Mouse (Mus musculus) gastrocnemius, postnatal 36 days (tissue): ENCODE data around the gene Sfi1. TPM values are rescaled to one million over a fixed set of nuclear protein-coding genes. Genes with fewer than 3 reads are reported as not detected.
"Not testable (repeated sequence)": the region's sequence is repeated elsewhere in the genome, so short reads cannot be mapped to it uniquely, and the experiment has no call there.

Experiments used
- DNase-seq, 2 experiments: peaks; one replicate each; pipeline ENCODE4 v3.0.0; 2022
- intact Hi-C: fragments of 180-260 bp; cut with DNase I; formaldehyde crosslinking; loops from one replicate; pipeline ENCODE4 v1.15.1; 2025
- total RNA-seq, 2 experiments: library from RNA; stranded (reverse); gene quantifications; 2 replicates each; pipeline ENCODE4 v1.2.3; 2021

Gene Sfi1
- total RNA-seq, 2 experiments from 2014 or later, result 9.3 to 9.9 TPM

DNA sequence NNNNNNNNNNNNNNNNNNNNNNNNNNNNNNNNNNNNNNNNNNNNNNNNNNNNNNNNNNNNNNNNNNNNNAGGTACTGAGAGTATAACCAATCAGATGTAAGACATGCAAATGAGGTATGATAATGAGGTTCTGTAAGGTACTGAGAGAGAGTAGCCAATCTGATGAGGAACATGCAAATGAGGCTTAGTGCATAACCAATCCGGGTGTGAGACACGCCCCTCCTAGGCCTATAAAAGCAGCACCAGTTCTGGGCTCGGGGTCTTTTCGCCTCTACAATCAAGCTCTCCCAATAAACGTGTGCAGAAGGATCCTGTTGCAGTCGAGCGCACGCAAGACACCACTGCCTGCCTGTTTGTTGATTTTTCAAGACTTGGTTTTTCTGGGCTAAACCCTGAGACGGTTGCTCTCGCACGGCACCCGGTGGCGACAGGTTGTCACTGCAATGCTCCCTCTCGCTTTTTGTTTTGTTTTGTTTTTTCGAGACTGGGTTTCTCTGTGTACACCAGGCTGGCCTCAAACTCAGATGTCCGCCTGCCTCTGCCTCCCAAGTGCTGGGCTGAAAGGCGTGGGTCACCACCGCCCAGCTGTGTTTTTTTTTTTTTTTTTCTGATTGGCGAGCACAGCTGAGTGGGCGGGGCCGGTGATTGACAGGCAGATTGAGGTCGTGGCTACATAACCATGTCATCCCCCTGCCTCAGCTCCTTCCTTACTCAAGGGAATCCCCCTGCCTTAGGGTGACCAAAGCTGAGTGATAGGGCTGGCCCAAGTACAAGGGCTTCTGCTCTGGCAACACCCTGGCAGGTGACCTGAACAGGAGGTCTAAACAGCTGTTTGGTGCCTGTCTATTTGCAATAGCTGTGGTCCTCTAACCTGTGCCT lies 68.1 kb downstream of the Sfi1 start:
- DNase-seq, intact Hi-C loops: not testable (repeated sequence)

DNA sequence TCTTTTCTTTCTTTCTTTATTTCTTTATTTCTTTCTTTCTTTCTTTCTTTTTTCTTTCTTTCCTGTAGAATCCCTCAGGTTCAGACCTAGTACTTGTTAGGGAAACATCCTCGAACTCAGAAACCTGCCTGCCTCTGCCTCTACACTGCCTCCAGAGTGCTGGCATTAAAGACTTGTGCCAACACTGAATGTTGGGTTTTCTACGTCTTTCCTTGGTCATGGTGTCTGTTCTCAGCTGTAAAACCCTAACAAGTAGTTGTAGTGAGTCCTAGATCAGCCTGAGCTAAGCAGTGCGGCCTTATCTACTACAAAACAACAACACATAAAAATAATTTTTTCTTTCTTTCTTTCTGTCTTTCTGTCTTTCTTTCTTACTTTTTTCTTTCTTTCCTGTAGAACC lies 78.9 kb downstream of the Sfi1 start:
- intact Hi-C loops, result no loop called here
- no peak for DNase-seq

DNA sequence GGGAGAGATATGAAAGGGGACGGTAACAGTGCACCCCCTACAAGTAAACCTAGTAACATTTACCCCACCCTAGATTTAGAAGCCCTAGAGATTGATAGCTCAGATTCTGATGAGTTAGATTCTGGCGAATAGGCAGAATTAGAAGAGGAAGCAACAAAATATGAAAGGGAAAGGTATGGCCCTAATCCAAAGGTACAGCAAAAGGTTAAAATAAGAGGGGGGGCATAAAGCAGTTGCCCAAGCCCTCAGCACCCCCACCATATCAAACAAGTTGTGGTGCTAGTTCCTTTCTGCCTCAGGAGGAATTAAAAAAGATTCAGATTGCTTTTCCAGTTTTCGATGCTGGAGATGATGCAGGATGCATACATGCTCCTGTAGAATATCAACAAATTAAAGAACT lies 87.1 kb downstream of the Sfi1 start:
- no peak for DNase-seq
- intact Hi-C loops, result no loop called here

DNA sequence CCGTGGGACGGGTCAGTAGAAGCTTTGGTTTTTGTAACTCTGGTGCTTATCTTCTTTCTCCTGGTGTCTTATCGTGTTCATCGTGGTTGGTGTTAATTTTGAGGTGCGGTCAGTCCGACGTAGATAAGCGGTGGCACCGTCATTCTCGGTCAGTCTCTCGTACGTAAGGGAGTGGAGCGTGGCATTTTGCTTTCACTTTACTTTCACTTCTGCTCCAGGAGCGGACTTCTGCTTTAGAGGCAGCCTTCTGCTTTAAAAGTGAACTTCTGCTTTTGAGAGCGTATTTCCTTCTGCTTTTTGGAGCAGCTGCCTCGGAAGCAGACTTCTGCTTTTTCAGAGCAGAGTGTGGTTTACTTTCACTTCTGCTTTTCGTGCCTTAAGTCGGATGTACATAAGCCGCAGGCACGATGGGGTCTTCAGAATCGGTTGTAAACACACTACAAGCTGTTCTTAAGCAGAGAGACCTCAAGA lies 88.0 kb downstream of the Sfi1 start:
- intact Hi-C loops, result no loop called here
- DNase-seq, result no peak

DNA sequence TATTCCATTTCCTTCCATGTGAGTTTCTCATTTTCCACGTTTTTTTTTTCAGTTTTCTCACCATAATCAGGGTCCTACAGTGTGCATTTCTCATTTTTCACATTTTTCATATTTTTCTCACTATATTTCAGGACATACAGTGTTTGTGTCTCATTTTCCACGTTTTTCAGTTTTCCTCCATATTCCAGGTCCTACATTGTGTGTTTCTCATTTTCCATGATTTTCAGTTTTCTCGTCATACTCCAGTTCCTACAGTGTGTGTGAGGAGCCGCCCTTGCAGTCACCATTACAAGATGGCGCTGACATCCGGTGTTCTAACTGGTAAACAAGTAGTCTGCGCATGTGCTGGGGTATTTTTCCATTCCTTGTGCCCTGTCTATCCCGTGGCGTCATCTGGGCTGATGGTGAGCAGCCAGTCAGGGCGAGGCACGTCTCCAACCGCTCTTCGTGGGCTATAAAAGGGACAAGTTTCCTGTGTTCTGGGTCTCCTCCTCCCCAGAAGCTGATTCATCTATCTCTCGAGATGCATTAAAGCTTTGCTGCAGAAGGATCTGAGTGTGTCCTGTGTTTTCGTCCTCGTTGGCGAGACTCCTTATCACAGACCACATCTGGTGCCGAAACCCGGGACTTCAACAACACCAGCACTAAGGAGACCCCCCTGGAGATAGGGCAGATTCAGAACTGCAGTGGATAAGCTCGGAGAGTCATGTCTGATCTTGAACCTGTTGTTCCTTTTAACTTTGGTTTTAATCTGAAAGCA lies 88.6 kb downstream of the Sfi1 start:
- DNase-seq, intact Hi-C loops: not testable (repeated sequence)

DNA sequence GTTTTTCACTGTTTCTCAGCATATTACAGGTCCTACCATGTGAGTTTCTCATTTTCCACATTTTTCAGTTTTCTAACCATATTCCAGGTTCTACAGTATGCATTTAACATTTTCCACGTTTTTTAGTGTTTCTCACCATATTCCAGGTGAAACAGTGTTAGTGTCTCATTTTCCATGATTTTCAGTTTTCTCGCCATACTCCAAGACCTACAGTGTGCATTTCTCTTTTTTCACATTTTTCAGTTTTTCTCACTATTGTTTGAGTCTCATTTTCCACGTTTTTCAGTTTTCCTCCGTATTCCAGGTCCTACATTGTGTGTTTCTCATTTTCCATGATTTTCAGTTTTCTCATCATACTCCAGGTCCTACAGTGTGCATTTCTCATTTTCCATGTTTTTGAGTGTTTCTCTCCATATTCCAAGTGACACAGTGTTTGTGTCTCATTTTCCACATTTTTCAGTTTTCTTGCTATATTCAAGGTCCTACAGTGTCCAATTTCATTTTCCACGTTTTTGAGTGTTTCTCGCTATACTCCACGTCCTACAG lies 89.6 kb downstream of the Sfi1 start:
- no peak for DNase-seq
- intact Hi-C loops, result no loop called here

DNA sequence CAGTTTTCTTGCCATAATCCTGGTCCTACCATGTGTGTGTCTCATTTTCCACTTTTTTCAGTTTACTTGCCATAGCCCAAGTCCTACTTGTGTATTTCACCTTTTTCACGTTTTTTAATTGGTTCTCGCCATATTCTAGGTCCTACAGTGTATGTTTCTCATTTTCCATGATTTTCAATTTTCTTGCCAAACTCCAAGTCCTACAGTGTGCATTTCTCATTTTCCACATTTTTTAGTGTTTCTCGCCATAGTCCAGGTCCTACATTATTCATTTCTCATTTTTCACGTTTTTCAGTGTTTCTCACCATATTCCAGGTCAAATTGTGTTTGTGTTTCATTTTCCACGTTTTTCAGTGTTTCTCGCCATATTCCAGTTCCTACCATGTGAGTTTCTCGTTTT lies 90.6 kb downstream of the Sfi1 start:
- DNase-seq, intact Hi-C loops: not testable (repeated sequence)

DNA sequence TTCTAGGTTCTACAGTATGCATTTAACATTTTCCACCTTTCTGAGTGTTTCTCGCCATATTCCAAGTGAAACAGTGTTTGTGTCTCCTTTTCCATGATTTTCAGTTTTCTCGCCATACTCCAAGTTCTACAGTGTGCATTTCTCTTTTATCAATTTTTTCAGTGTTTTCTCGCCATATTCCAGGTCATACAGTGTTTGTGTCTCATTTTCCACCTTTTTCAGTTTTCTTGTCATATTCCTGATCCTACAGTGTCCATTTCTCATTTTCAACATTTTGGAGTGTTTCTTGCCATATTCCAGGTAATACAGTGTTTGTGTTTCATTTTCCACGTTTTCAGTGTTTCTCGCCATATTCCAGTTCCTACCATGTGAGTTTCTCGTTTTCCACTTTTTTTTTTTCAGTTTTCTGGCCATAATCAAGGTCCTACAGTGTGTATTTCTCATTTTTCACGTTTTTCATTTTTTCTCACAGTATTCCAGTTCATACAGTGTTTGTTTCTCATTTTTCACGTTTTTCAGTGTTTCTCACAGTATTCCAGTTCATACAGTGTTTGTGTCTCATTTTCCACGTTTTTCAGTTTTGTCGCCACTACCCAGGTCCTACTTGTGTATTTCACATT lies 91.3 kb downstream of the Sfi1 start:
- intact Hi-C loops, result no loop called here
- no peak for DNase-seq

DNA sequence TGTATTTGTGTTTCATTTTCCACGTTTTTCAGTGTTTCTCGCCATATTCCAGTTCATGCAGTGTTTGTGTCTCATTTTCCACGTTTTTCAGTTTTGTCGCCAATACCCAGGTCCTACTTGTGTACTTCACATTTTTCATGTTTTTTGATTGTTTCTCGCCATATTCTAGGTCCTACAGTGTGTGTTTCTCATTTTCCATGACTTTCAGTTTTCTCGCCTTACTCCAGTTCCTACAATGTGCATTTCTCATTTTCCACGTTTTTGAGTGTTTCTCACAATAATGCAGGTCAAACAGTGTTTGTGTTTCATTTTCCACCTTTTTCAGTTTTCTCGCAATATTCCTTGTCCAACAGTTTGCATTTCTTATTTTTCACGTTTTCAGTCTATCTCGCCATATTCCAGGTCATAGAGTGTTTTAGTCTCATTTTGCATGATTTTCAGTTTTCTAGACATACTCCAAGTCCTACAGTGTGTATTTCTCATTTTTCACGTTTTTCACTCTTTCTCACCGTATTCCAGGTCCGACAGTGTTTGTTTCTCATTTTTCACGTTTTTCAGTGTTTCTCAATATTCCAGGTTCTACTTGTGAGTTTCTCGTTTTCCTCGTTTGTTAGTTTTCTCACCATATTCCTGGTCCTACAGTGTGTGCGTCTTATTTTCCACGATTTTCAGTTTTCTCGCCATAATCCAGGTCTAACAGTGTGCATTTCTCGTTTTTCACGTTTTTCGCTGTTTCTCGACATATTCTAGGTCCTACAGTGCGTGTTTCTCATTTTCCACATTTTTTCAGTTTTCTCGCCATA lies 92.0 kb downstream of the Sfi1 start:
- intact Hi-C loops, result no loop called here
- DNase-seq, result no peak

DNA sequence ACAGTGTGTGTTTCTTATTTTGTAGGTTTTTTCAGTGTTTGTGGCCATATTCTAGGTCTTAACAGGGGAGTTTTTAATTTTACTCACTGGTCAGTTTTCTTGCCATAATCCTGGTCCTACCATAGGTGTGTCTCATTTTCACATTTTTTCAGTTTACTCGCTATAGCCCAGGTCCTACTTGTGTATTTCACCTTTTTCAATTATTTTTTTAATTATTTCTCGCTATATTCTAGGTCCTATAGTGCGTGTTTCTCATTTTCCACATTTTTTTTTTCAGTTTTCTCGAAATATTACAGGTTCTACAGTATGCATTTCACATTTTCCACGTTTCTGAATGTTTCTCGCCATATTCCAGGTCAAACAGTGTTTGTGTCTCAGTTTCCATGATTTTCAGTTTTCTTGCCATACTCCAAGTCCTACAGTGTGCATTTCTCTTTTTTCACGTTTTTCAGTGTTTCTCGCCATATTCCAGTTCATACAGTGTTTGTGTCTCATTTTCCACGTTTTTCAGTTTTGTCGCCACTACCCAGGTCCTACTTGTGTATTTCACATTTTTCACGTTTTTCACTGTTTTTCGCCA lies 93.1 kb downstream of the Sfi1 start:
- intact Hi-C loops, DNase-seq: not testable (repeated sequence)

Other genes starting within 250 kb of the Sfi1 start
- gene Eif4enif1, start 8.9 kb upstream of the Sfi1 start, total RNA-seq, result 10 to 100 TPM; 26.6 to 27.9 TPM
- 10 to 100 TPM; 36.4 to 45.4 TPM for gene Drg1, start 73.0 kb upstream of the Sfi1 start, total RNA-seq
- 10 to 100 TPM in 1 of 2 experiments, 1 to 10 TPM in 1; 8.3 to 19.4 TPM for gene Patz1, start 95.4 kb upstream of the Sfi1 start, total RNA-seq
- gene Pik3ip1, start 136.9 kb upstream of the Sfi1 start, total RNA-seq, result 10 to 100 TPM; 21.2 to 25.0 TPM
- 10 to 100 TPM in 1 of 2 experiments, 1 to 10 TPM in 1; 9.8 to 11.9 TPM for gene Limk2, start 215.7 kb upstream of the Sfi1 start, total RNA-seq